Mouse (Mus musculus) liver, adult 2 months (tissue): Measurements from ENCODE around the gene Cyth2. TPM values are rescaled to one million over a fixed set of nuclear protein-coding genes. Genes with fewer than 3 reads are reported as not detected.

Source experiments
- DNase-seq: peaks from one replicate; pipeline ENCODE4 v3.0.0-alpha.2; 2011; ENCODE audit warnings: low read depth, low spot score; ENCODE audit errors: extremely low read depth
- H3K27ac ChIP-seq: fragments of 200-500 bp; replicated peaks from 2 replicates; pipeline ENCODE4 v1.5.1; 2012; ENCODE audit warnings: low read depth, mild to moderate bottlenecking, control low read depth, inconsistent platforms, low read length; ENCODE audit not compliant: insufficient read depth
- H3K27me3 ChIP-seq: fragments of 200-500 bp; 2 replicates; pipeline ENCODE4 v1.6.1; 2012; ENCODE audit warnings: mild to moderate bottlenecking, moderate library complexity, low read length, inconsistent platforms; ENCODE audit not compliant: control insufficient read depth, insufficient read depth
- H3K36me3 ChIP-seq: fragments of 200-500 bp; 2 replicates; pipeline ENCODE4 v1.6.1; 2012; ENCODE audit warnings: low read length, inconsistent platforms; ENCODE audit not compliant: control insufficient read depth, insufficient read depth
- H3K4me1 ChIP-seq: fragments of 200-500 bp; 2 replicates; pipeline ENCODE4 v1.6.1; 2011; ENCODE audit warnings: low read length; ENCODE audit not compliant: control insufficient read depth, insufficient read depth
- H3K4me3 ChIP-seq: fragments of 200-500 bp; 2 replicates; pipeline ENCODE4 v1.5.1; 2011; ENCODE audit warnings: low read depth, mild to moderate bottlenecking, control low read depth, low read length, moderate library complexity; ENCODE audit not compliant: insufficient read depth
- H3K79me2 ChIP-seq: fragments of 200-500 bp; 2 replicates; pipeline ENCODE4 v1.6.1; 2012; ENCODE audit warnings: inconsistent platforms, mild to moderate bottlenecking, low read length, moderate library complexity; ENCODE audit not compliant: control insufficient read depth, insufficient read depth
- H3K9ac ChIP-seq: fragments of 200-500 bp; 2 replicates; pipeline ENCODE4 v1.6.1; 2012; ENCODE audit warnings: low read depth, mild to moderate bottlenecking, control low read depth, inconsistent platforms, low read length
- CTCF ChIP-seq: fragments of 200-500 bp; IDR thresholded peaks from 2 replicates; pipeline ENCODE4 v1.5.1; 2011; ENCODE audit warnings: low read depth, low read length, control low read depth
- POLR2A ChIP-seq: fragments of 200-500 bp; IDR thresholded peaks from 2 replicates; pipeline ENCODE4 v1.6.1; 2011; ENCODE audit warnings: low read length, control low read depth; ENCODE audit not compliant: insufficient read depth; ENCODE audit errors: extremely low read depth
- whole genome bisulfite sequencing: fragments of 180-500 bp; shearing (Covaris S2); methylation state at CpG from one replicate; pipeline ENCODE4 v1.1.7; 2018; 5-methylcytosine and 5-hydroxymethylcytosine counted together
- polyA plus RNA-seq: library from polyadenylated mRNA; depleted of rRNA; stranded (reverse); fragments of >200 nt; gene quantifications from 2 replicates; pipeline ENCODE4 v1.2.3, GENCODE M21; 2012; rRNA removed
- total RNA-seq: library from RNA; depleted of rRNA; stranded (reverse); fragments of >200 nt; gene quantifications from 2 replicates; pipeline ENCODE4 v1.2.3, GENCODE M21; 2014; rRNA removed

Gene Cyth2
- total RNA-seq (18.1 and 20.9 TPM in 2 replicates), polyA plus RNA-seq (14.2 and 14.8 TPM in 2 replicates)

GRCm38 (mm10) chr7:45813787-45814779, at the start of gene Cyth2:
TSS of gene Cyth2 (minus strand) at chr7:45814581.
- Histone ChIP-seq H3K4me3 (peak within 1 kb of the TSS; percentile 72), H3K27ac (peak within 1 kb of the TSS; percentile 79), H3K4me1 (peaks cover 6% of the 10 kb centered on the region), H3K79me2 (peaks cover 3% of the 10 kb centered on the region; the same call in 1 of the 2 replicates), H3K36me3 (peaks cover 16% of the 10 kb centered on the region), H3K9ac (peak within 1 kb of the TSS; percentile 88), H3K27me3 (no peaks in the 10 kb centered on the region)
- under 1% methylated on average over 86 of the region's 92 CpGs for WGBS
- TF ChIP-seq CTCF (no peak), POLR2A (peak; percentile 77)
- peak; percentile 99 for DNase-seq

- WGBS = 89% methylated on average over 7 of the region's 7 CpGs
- Histone ChIP-seq H3K36me3 (no peaks in the 10 kb centered on the region), H3K4me1 (peaks cover 6% of the 10 kb centered on the region), H3K27ac (no peak overlapping the region), H3K79me2 (no peaks in the 10 kb centered on the region), H3K4me3 (no peak overlapping the region), H3K9ac (no peak overlapping the region), H3K27me3 (peaks cover 1% of the 10 kb centered on the region; the same call in 1 of the 2 replicates)
- TF ChIP-seq CTCF (no peak), POLR2A (no peak)
- no peak for DNase-seq
Measured at GRCm38 (mm10) chr7:45862804-45863203, 48.4 kb upstream of the Cyth2 start.

- Histone ChIP-seq H3K4me1 (no peaks in the 10 kb centered on the region), H3K27ac (no peak overlapping the region), H3K9ac (no peak overlapping the region), H3K4me3 (no peak overlapping the region), H3K79me2 (no peaks in the 10 kb centered on the region), H3K36me3 (no peaks in the 10 kb centered on the region), H3K27me3 (peaks cover 5% of the 10 kb centered on the region; the same call in 1 of the 2 replicates)
- no peak for TF ChIP-seq POLR2A
- TF ChIP-seq CTCF = no peak
- 43% methylated on average over 4 of the region's 4 CpGs for WGBS
- DNase-seq = no peak
Measured at GRCm38 (mm10) chr7:45859008-45859407, 44.6 kb upstream of the Cyth2 start.

- no peak overlapping the region for H3K9ac ChIP-seq
- 11% methylated on average over 30 of the region's 30 CpGs for WGBS
- H3K4me1 ChIP-seq = no peaks in the 10 kb centered on the region
- DNase-seq = no peak
- H3K27ac ChIP-seq = no peak overlapping the region
- no peak for TF ChIP-seq POLR2A
- no peak for TF ChIP-seq CTCF
- H3K36me3 ChIP-seq = no peaks in the 10 kb centered on the region
- H3K27me3 ChIP-seq = peaks cover 5% of the 10 kb centered on the region; the same call in 1 of the 2 replicates
- H3K4me3 ChIP-seq = peak overlapping the region; percentile 23; the same call in 1 of the 2 replicates
- H3K79me2 ChIP-seq = no peaks in the 10 kb centered on the region
Measured at GRCm38 (mm10) chr7:45856950-45857901, 42.8 kb upstream of the Cyth2 start.

- H3K36me3 ChIP-seq = no peaks in the 10 kb centered on the region
- no peak overlapping the region for H3K4me3 ChIP-seq
- no peaks in the 10 kb centered on the region for H3K79me2 ChIP-seq
- H3K27ac ChIP-seq = no peak overlapping the region
- H3K4me1 ChIP-seq = no peaks in the 10 kb centered on the region
- no peak overlapping the region for H3K9ac ChIP-seq
- H3K27me3 ChIP-seq = peaks cover 5% of the 10 kb centered on the region; the same call in 1 of the 2 replicates
- no peak for TF ChIP-seq CTCF
- no peak for TF ChIP-seq POLR2A
- 85% methylated on average over 12 of the region's 12 CpGs for WGBS
- no peak for DNase-seq
Measured at GRCm38 (mm10) chr7:45853089-45853488, 38.7 kb upstream of the Cyth2 start.
